Mouse (Mus musculus): ENCODE measurements at regions not wholly inside any gene's neighbourhood (a gene's known extent, or its start where the extent isn't known, plus 50 kb on each side); places are given as distances from the start of the nearest gene placed in this dataset.

DNA sequence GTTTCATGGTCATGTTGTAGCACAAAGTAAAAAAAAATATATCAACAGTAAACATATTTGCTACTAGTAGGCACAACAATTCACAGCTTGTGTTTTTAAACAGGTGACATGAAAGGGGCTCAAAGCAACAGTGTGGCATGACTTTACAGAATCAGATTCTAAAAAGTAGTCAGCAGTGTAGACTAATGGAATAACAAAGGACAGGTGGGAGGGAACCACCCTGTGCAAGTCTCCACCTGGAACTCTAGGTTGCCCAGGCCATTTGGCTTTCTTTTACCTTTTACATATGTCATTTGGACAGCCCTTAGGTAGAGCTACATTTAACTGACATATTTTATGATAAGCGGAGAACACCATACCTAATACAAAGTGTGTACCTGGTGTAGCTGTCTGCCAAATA is 271.7 kb upstream of the Ngly1 start:
- TF ChIP-seq GATA1 (IDR thresholded peaks at IDR 0.05; ENCODE audit: borderline replicate concordance, low read length) (no peak), FLI1 (IDR thresholded peaks at IDR 0.05; ENCODE audit: low read length) (no peak)
